Mouse (Mus musculus): ENCODE results near the gene Cst13. TPM values are rescaled to one million over a fixed set of nuclear protein-coding genes. Genes with fewer than 3 reads are reported as not detected.
"Not testable (repeated sequence)": the region's sequence is repeated elsewhere in the genome, so short reads cannot be mapped to it uniquely, and the experiment has no call there.

The Cst13 gene
- polyA plus RNA-seq (2016; fragmentation: Nextera tagmentation; extraction: Ambion mirVana), result not detected in 2 replicates

GRCm38 (mm10) chr2:148819909-148820308 lies at the start of gene Cst13:
Gene Cst13, plus strand, starts transcription at chr2:148820081.
- no peak within 1 kb of the TSS for H3K9ac ChIP-seq (replicated peaks)
- H3K27me3 ChIP-seq, result no peaks in the 10 kb centered on the region
- no peaks in the 10 kb centered on the region for H3K4me1 ChIP-seq (replicated peaks)
- H3K4me2 ChIP-seq, result no peak within 1 kb of the TSS
- no peak within 1 kb of the TSS for H3K4me3 ChIP-seq (replicated peaks)
- no peaks in the 10 kb centered on the region for H3K9me3 ChIP-seq
- H3K27ac ChIP-seq, result no peak within 1 kb of the TSS
- H3K36me3 ChIP-seq, result no peaks in the 10 kb centered on the region
- ATAC-seq (ENCODE audit: insufficient number of reproducible peaks, insufficient read depth, low FRiP score, low TSS enrichment, low read depth), result no peak

- H3K36me3 ChIP-seq, result not testable (repeated sequence)
Measured at GRCm38 (mm10) chr2:148771397-148771796, 48.5 kb upstream of the Cst13 start, which contains the start of gene Cst11. Gene Cst11, minus strand, starts transcription at chr2:148771497.

GRCm38 (mm10) chr2:148781709-148782108 lies 38.2 kb upstream of the Cst13 start, which contains the start of gene 8030411F24Rik:
Gene 8030411F24Rik, plus strand, starts transcription at chr2:148782009.
- ATAC-seq (ENCODE audit: insufficient number of reproducible peaks, insufficient read depth, low FRiP score, low TSS enrichment, low read depth), result no peak
- H3K4me3 ChIP-seq (replicated peaks), result no peak within 1 kb of the TSS
- WGBS, result 28% methylated on average over 1 of the region's 1 CpGs

More at GRCm38 (mm10) chr2:148771397-148771796, 48.5 kb upstream of the Cst13 start, which contains the start of gene Cst11:
- not testable (repeated sequence) for H3K4me1 ChIP-seq (replicated peaks); ATAC-seq (ENCODE audit: insufficient number of reproducible peaks, insufficient read depth, low FRiP score, low TSS enrichment, low read depth); H3K4me2 ChIP-seq; H3K27ac ChIP-seq; H3K9me3 ChIP-seq; H3K27me3 ChIP-seq; H3K4me3 ChIP-seq (replicated peaks); H3K9ac ChIP-seq (replicated peaks)
- WGBS, result 89% methylated on average over 4 of the region's 4 CpGs

GRCm38 (mm10) chr2:148789142-148789541 lies 30.7 kb upstream of the Cst13 start, which contains the start of gene Cst12:
Gene Cst12, plus strand, starts transcription at chr2:148789361.
- 90% methylated on average over 6 of the region's 6 CpGs for WGBS
- no peak within 1 kb of the TSS for H3K4me2 ChIP-seq
- no peaks in the 10 kb centered on the region for H3K36me3 ChIP-seq
- no peak within 1 kb of the TSS for H3K4me3 ChIP-seq (replicated peaks)
- no peak for ATAC-seq (ENCODE audit: insufficient number of reproducible peaks, insufficient read depth, low FRiP score, low TSS enrichment, low read depth)
- H3K27me3 ChIP-seq, result no peaks in the 10 kb centered on the region
- H3K9ac ChIP-seq (replicated peaks), result no peak within 1 kb of the TSS
- H3K9me3 ChIP-seq, result no peaks in the 10 kb centered on the region
- no peak within 1 kb of the TSS for H3K27ac ChIP-seq
- no peaks in the 10 kb centered on the region for H3K4me1 ChIP-seq (replicated peaks)

More at GRCm38 (mm10) chr2:148781709-148782108, 38.2 kb upstream of the Cst13 start, which contains the start of gene 8030411F24Rik:
- Histone ChIP-seq H3K9me3 (no peaks in the 10 kb centered on the region), H3K27me3 (no peaks in the 10 kb centered on the region), H3K27ac (no peak within 1 kb of the TSS), H3K36me3 (no peaks in the 10 kb centered on the region), H3K4me1 (replicated peaks) (no peaks in the 10 kb centered on the region), H3K9ac (replicated peaks) (no peak within 1 kb of the TSS), H3K4me2 (no peak within 1 kb of the TSS)

- no peak for ATAC-seq (ENCODE audit: insufficient number of reproducible peaks, insufficient read depth, low FRiP score, low TSS enrichment, low read depth)
Measured at GRCm38 (mm10) chr2:148798485-148798884, 21.4 kb upstream of the Cst13 start, which contains the start of gene Cst8. Gene Cst8, plus strand, starts transcription at chr2:148798785.

GRCm38 (mm10) chr2:148801491-148801921 lies 18.4 kb upstream of the Cst13 start:
- WGBS, result 60% methylated on average over 3 of the region's 3 CpGs
- Histone ChIP-seq H3K4me1 (replicated peaks) (no peaks in the 10 kb centered on the region), H3K36me3 (no peaks in the 10 kb centered on the region), H3K9ac (replicated peaks) (no peak overlapping the region), H3K27me3 (no peaks in the 10 kb centered on the region), H3K9me3 (no peaks in the 10 kb centered on the region), H3K27ac (no peak overlapping the region), H3K4me2 (no peak overlapping the region), H3K4me3 (replicated peaks) (no peak overlapping the region)
- ATAC-seq (ENCODE audit: insufficient number of reproducible peaks, insufficient read depth, low FRiP score, low TSS enrichment, low read depth), result no peak

More at GRCm38 (mm10) chr2:148798485-148798884, 21.4 kb upstream of the Cst13 start, which contains the start of gene Cst8:
- Histone ChIP-seq H3K27ac (no peak within 1 kb of the TSS), H3K36me3 (no peaks in the 10 kb centered on the region), H3K9ac (replicated peaks) (no peak within 1 kb of the TSS), H3K4me3 (replicated peaks) (no peak within 1 kb of the TSS), H3K27me3 (no peaks in the 10 kb centered on the region), H3K9me3 (no peaks in the 10 kb centered on the region), H3K4me2 (no peak within 1 kb of the TSS), H3K4me1 (replicated peaks) (no peaks in the 10 kb centered on the region)
- 88% methylated on average over 1 of the region's 1 CpGs for WGBS

GRCm38 (mm10) chr2:148806696-148807095 lies 13.2 kb upstream of the Cst13 start:
- Histone ChIP-seq H3K4me2 (no peak overlapping the region), H3K36me3 (no peaks in the 10 kb centered on the region), H3K9me3 (no peaks in the 10 kb centered on the region), H3K27me3 (no peaks in the 10 kb centered on the region), H3K27ac (no peak overlapping the region), H3K9ac (replicated peaks) (no peak overlapping the region), H3K4me1 (replicated peaks) (no peaks in the 10 kb centered on the region), H3K4me3 (replicated peaks) (no peak overlapping the region)
- 65% methylated on average over 6 of the region's 6 CpGs for WGBS
- ATAC-seq (ENCODE audit: insufficient number of reproducible peaks, insufficient read depth, low FRiP score, low TSS enrichment, low read depth), result no peak

- Histone ChIP-seq H3K9ac (replicated peaks) (no peak overlapping the region), H3K27ac (no peak overlapping the region), H3K27me3 (no peaks in the 10 kb centered on the region), H3K36me3 (no peaks in the 10 kb centered on the region), H3K4me3 (replicated peaks) (no peak overlapping the region), H3K4me1 (replicated peaks) (no peaks in the 10 kb centered on the region), H3K4me2 (no peak overlapping the region), H3K9me3 (no peaks in the 10 kb centered on the region)
- ATAC-seq (ENCODE audit: insufficient number of reproducible peaks, insufficient read depth, low FRiP score, low TSS enrichment, low read depth), result no peak
- WGBS, result 59% methylated on average over 1 of the region's 1 CpGs
Measured at GRCm38 (mm10) chr2:148825986-148826385, 6.1 kb downstream of the Cst13 start.

- Histone ChIP-seq H3K27me3 (no peaks in the 10 kb centered on the region), H3K4me1 (replicated peaks) (no peaks in the 10 kb centered on the region), H3K36me3 (no peaks in the 10 kb centered on the region), H3K9me3 (no peaks in the 10 kb centered on the region), H3K4me3 (replicated peaks) (no peak within 1 kb of the TSS), H3K9ac (replicated peaks) (no peak within 1 kb of the TSS), H3K4me2 (no peak within 1 kb of the TSS), H3K27ac (no peak within 1 kb of the TSS)
- ATAC-seq (ENCODE audit: insufficient number of reproducible peaks, insufficient read depth, low FRiP score, low TSS enrichment, low read depth), result no peak
- WGBS, result 70% methylated on average over 4 of the region's 4 CpGs
Measured at GRCm38 (mm10) chr2:148834912-148835311, 15.0 kb downstream of the Cst13 start, which contains the start of gene Cst9. Gene Cst9, plus strand, starts transcription at chr2:148835147.

GRCm38 (mm10) chr2:148838075-148838777 lies 18.3 kb downstream of the Cst13 start:
- Histone ChIP-seq H3K9ac (replicated peaks) (no peak overlapping the region), H3K4me2 (no peak overlapping the region), H3K9me3 (no peaks in the 10 kb centered on the region), H3K27me3 (no peaks in the 10 kb centered on the region), H3K36me3 (no peaks in the 10 kb centered on the region), H3K27ac (no peak overlapping the region), H3K4me3 (replicated peaks) (no peak overlapping the region), H3K4me1 (replicated peaks) (no peaks in the 10 kb centered on the region)
- no peak for ATAC-seq (ENCODE audit: insufficient number of reproducible peaks, insufficient read depth, low FRiP score, low TSS enrichment, low read depth)
- whole genome bisulfite sequencing, result 88% methylated on average over 5 of the region's 5 CpGs

GRCm38 (mm10) chr2:148839224-148839623 lies 19.3 kb downstream of the Cst13 start:
- ATAC-seq (ENCODE audit: insufficient number of reproducible peaks, insufficient read depth, low FRiP score, low TSS enrichment, low read depth), result no peak
- Histone ChIP-seq H3K4me3 (replicated peaks) (no peak overlapping the region), H3K9me3 (no peaks in the 10 kb centered on the region), H3K36me3 (no peaks in the 10 kb centered on the region), H3K27me3 (no peaks in the 10 kb centered on the region), H3K9ac (replicated peaks) (no peak overlapping the region), H3K27ac (no peak overlapping the region), H3K4me2 (no peak overlapping the region), H3K4me1 (replicated peaks) (no peaks in the 10 kb centered on the region)
- WGBS, result 85% methylated on average over 2 of the region's 2 CpGs
